Mouse (Mus musculus) hindbrain, embryonic 10.5 days (tissue): ENCODE results near the gene H2-M10.1. TPM values are rescaled to one million over a fixed set of nuclear protein-coding genes. Genes with fewer than 3 reads are reported as not detected.
A peak's percentile ranks its signal among the peaks of the same experiment; 100 is the strongest.
"Not testable (repeated sequence)": the region's sequence is repeated elsewhere in the genome, so short reads cannot be mapped to it uniquely, and the experiment has no call there.

Experiments
- DNase-seq: peaks from one replicate; pipeline ENCODE4 v3.0.0-alpha.2; 2017; ENCODE audit warnings: low spot score
- H3K27ac ChIP-seq: fragments of 300-500 bp; sonication (generic); 2 replicates; pipeline ENCODE4 v1.5.1; 2016; ENCODE audit warnings: mild to moderate bottlenecking, moderate library complexity
- H3K27me3 ChIP-seq: fragments of 300-500 bp; sonication (generic); 2 replicates; pipeline ENCODE4 v1.6.1; 2016; ENCODE audit warnings: mild to moderate bottlenecking; ENCODE audit not compliant: poor library complexity, insufficient read depth, severe bottlenecking
- H3K36me3 ChIP-seq: fragments of 300-500 bp; sonication (generic); 2 replicates; pipeline ENCODE4 v1.6.1; 2016; ENCODE audit warnings: mild to moderate bottlenecking, moderate library complexity
- H3K4me1 ChIP-seq: fragments of 300-500 bp; sonication (generic); replicated peaks from 2 replicates; pipeline ENCODE4 v1.6.1; 2016; ENCODE audit warnings: mild to moderate bottlenecking
- H3K4me3 ChIP-seq: fragments of 300-500 bp; sonication (generic); 2 replicates; pipeline ENCODE4 v1.5.1; 2016; ENCODE audit warnings: mild to moderate bottlenecking, moderate library complexity
- H3K9me3 ChIP-seq: fragments of 300-500 bp; sonication (generic); 2 replicates; pipeline ENCODE4 v1.6.1; 2016; ENCODE audit warnings: mild to moderate bottlenecking, moderate library complexity
- WGBS: fragments of 180-500 bp; shearing (Covaris S2); methylation state at CpG from one replicate; pipeline ENCODE4 v1.1.7; 2016; 5-methylcytosine and 5-hydroxymethylcytosine counted together
- polyA plus RNA-seq: library from polyadenylated mRNA; unstranded; fragments of >200 nt; fragmentation: Nextera tagmentation; extraction: Ambion mirVana; gene quantifications from 2 replicates; pipeline ENCODE4 v1.2.1, GENCODE M21; 2016

H2-M10.1 gene
- polyA plus RNA-seq = not detected in 2 replicates

DNA sequence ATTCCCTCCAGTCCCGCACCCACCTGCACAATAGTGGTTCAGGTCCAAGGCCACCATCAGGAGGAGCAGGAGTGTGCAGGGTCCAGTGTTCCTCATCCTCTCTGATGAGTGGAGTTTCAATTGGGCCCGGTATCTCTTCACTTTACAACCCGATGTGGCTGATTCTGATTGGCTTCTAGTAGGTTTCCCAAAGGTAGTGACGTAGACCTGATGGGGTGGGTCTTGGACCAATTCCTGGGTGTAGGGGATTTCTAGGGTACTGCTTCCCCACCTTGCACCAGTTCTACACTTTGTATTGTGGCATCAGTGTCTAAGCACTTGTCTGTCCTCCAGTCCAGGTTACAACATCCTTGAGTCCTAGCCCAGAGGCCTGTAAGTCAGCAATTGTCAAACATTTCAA, at the start of gene H2-M10.1:
H2-M10.1 (minus strand) TSS at position 101 of the 400 bp plus-strand sequence.
- no peaks in the 10 kb centered on the region for H3K4me1 ChIP-seq
- WGBS = 94% methylated on average over 4 of the region's 4 CpGs

DNA sequence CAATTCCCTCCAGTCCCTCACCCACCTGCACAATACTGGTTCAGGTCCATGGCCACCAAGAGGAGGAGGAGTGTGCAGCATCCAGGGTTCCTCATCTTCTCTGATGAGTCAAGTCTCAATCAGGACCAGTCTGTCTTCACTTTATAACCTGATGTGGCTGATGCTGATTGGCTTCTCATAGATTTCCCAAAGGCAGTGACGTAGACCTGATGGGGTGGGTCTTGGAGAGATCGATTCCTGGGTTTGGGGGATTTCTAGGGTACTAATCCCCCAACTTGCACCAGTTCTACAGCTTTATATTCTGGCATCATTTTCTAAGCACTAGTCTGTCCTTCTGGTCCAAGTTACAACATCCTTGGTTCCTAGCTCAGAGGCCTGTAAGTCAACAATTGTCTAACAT, 42.4 kb upstream of the H2-M10.1 start, which contains the start of gene H2-M10.3:
H2-M10.3 (minus strand) TSS at position 101 of the 400 bp plus-strand sequence.
- not testable (repeated sequence) for H3K27me3 ChIP-seq, H3K27ac ChIP-seq, H3K4me3 ChIP-seq, DNase-seq, H3K36me3 ChIP-seq, H3K4me1 ChIP-seq, H3K9me3 ChIP-seq
- WGBS = 93% methylated on average over 2 of the region's 2 CpGs

More for the DNA sequence above, at the start of gene H2-M10.1:
- no peaks in the 10 kb centered on the region for H3K9me3 ChIP-seq
- H3K36me3 ChIP-seq = no peaks in the 10 kb centered on the region
- no peaks in the 10 kb centered on the region for H3K27me3 ChIP-seq
- no peak for DNase-seq
- no peak within 1 kb of the TSS for H3K27ac ChIP-seq
- H3K4me3 ChIP-seq = no peak within 1 kb of the TSS

DNA sequence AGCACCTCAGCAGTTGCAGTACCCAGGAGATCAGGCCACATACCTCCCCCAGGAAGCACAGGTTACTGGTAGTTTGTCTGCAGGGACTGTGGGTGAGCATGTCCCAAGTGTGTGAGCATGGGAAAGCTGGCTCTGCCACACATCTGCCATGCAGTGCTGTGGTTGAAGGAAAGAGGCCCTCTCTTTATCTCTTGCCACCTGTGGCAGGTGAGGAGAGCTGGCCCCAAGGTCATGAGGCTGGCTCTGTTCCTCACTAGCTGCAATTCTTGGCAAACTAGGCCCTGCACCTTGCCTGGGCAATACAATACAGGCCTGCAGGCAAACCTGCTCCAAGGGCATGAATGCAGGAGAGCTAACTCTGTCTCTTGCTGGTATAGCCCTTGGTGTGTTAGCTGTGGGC, 36.4 kb upstream of the H2-M10.1 start:
- not testable (repeated sequence) for H3K36me3 ChIP-seq, H3K9me3 ChIP-seq, DNase-seq, H3K27me3 ChIP-seq, H3K4me1 ChIP-seq, H3K27ac ChIP-seq, H3K4me3 ChIP-seq

DNA sequence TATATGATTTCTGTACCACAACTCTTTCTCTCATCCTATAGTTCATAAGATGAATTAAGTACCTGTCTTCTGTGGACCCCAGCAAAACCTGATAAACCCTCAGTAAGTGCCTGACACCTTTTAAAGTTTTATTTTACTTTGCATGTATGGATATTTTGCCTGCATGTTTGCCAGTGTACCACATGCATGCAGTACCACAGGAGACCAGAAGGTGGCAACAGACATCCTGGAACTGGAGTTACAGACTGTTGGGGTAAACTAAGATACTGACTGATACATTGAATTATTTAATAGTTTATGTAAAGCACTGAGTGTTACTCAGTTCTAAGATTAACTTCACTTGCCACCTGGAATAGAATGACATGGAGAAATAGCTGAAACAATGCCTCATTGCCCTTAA, 31.6 kb upstream of the H2-M10.1 start:
- not testable (repeated sequence) for H3K4me3 ChIP-seq, H3K9me3 ChIP-seq, H3K27ac ChIP-seq, H3K27me3 ChIP-seq, H3K4me1 ChIP-seq, H3K36me3 ChIP-seq
- peak; percentile 41 for DNase-seq

DNA sequence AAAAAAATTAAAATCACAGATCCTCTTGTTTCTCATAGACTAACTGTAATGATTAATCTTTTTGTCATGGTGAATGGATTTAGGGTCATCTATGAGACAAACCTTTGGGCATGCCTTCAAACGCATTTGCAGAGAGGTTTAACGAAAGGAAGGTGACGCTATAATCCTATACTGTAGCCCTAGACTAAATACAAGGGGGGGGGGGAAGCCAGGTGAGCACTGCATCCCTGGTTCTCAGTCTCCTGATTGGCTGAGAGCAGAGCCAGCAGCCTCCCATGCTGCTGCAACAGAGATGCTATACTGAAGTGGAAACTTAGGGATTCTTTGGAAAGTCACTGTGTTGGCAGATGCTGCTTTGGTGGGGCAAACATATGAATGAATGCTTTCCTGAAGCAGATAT, 29.8 kb upstream of the H2-M10.1 start:
- Histone ChIP-seq H3K27ac (no peak overlapping the region), H3K36me3 (no peaks in the 10 kb centered on the region), H3K4me1 (no peaks in the 10 kb centered on the region), H3K9me3 (no peaks in the 10 kb centered on the region), H3K27me3 (no peaks in the 10 kb centered on the region), H3K4me3 (no peak overlapping the region)
- WGBS = 38% methylated on average over 3 of the region's 3 CpGs
- DNase-seq = no peak

DNA sequence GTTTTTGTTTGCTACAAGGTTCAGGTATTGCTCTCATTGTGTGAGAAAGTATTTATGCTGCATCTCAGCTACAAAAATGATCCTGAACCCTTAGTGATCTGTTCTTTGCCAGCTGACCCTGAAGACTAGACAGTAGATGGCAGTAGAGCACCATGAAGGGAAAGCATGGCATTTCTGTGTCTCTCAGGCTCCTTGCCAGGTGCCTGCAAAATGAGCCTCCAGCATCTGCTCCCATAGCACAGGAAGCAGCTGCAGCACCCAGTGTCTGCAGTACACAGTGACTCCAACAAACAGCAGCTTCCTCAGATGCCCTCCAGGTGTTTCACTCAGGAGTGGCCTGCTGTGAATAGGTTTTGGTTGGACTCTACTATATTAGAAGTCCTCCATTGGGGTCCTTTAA, 29.4 kb upstream of the H2-M10.1 start:
- not testable (repeated sequence) for H3K27me3 ChIP-seq, H3K27ac ChIP-seq, H3K4me3 ChIP-seq, H3K9me3 ChIP-seq, H3K36me3 ChIP-seq, H3K4me1 ChIP-seq
- peak; percentile 12 for DNase-seq

DNA sequence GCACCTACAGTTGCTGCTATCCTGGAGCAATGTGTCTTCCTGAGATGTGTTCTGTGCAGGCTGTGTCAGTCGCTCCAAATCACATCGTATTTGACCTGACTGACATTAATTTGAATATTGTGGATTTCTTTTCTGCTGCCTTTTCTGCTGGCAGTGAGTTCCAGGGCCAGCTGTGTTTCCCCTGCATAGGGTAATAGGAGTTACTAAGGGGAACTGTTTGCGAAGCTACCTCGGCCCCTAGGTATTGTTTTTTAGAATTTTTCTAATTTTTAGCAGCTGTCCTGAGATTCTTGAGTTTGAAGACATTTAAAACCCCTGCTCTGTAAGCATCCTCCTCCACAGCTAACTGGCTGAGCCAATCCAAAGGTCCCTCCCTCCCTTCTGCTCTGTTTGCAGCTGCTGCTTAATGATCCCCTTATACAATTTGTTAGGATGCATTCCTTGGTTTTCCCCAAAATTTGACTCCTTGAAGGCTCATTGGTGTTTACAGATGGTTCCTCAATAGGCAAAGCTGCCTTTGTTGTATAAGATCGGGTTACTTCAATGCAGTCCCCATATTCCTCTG, 10.2 kb downstream of the H2-M10.1 start:
- no peaks in the 10 kb centered on the region for H3K27me3 ChIP-seq
- H3K27ac ChIP-seq = peak overlapping the region; percentile 87
- 0 out of 2 replicates have a peak, but pooled peaks cover 5% of the 10 kb centered on the region for H3K4me1 ChIP-seq
- DNase-seq = no peak
- no peaks in the 10 kb centered on the region for H3K9me3 ChIP-seq
- H3K4me3 ChIP-seq = peak overlapping the region; percentile 63
- no peaks in the 10 kb centered on the region for H3K36me3 ChIP-seq
- 32% methylated on average over 5 of the region's 5 CpGs for WGBS

DNA sequence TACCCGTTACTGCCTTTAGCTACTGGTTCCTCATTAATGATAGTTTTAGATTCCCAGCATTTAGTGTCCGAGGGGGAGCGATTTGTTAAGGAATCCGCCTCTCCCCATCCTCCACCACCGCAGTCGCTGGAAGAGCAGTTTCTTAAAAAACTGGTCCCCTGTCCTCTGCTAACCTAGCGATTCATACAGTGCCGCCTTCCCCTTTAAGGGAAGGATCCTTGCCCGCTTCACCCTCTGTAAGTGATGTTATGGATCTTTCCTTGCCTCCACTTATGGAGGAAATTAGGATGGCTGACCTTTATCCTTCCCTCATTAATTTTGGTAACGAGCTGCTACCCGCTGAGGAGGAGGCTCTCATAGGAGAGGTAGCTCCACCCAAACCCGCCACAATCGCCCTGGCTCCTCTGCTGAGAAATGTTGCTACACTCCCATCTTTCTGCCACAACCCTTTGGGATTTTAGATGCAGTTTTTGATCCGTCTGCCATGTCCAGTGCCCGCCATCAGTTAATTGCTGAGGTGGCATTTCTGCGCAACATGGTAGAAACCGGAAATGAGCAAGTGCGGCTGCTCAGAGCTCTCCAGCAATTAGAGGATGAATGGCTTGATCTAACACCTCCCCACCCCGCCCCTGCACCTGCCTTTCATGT, 10.8 kb downstream of the H2-M10.1 start:
- Histone ChIP-seq H3K4me3 (peak overlapping the region; percentile 63), H3K27me3 (no peaks in the 10 kb centered on the region), H3K27ac (peak overlapping the region; percentile 87), H3K9me3 (no peaks in the 10 kb centered on the region), H3K4me1 (0 out of 2 replicates have a peak, but pooled peaks cover 5% of the 10 kb centered on the region), H3K36me3 (no peaks in the 10 kb centered on the region)
- WGBS = under 1% methylated on average over 19 of the region's 19 CpGs
- peak; percentile 59 for DNase-seq

DNA sequence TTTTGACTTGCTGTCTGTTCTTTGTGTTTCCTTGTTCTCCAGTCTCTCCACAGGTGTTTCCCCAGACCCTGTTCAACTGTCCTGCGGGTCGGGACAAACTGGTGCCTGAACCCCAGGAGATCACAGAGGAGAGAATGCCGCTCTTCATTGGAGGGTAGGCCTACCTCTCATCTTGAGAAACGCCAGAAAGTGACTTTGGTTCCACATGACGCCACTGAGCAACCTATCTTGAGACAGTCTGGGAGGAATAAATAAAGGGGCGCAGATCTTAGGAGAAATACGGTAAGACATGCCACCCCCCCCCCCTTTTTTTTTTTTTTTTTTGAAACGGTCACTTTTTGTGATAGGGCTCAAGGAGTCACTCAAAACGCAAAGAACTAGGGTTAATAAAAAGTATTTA, 11.4 kb downstream of the H2-M10.1 start:
- DNase-seq = peak; percentile 28
- 3% methylated on average over 9 of the region's 9 CpGs for WGBS
- Histone ChIP-seq H3K4me1 (0 out of 2 replicates have a peak, but pooled peaks cover 5% of the 10 kb centered on the region), H3K36me3 (no peaks in the 10 kb centered on the region), H3K27me3 (no peaks in the 10 kb centered on the region), H3K4me3 (peak overlapping the region; percentile 63), H3K9me3 (no peaks in the 10 kb centered on the region), H3K27ac (peak overlapping the region; percentile 87)

DNA sequence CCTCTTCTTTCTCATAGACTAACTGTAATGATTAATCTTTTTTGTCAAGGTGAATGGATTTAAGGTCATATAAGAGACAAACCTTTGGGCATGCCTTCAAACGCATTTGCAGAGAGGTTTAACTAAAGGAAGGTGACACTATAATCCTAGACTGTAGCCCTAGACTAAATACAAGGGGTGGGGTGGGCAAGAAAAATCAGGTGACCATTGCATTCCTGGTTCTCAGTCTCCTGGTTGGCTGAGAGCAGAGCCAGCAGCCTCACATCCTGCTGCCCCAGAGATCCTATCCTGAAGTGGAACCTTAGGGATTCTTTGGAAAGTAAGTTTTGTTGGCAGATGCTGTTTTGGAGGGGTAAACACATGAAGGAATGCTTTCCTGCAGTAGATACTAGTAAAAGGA, 16.7 kb downstream of the H2-M10.1 start:
- Histone ChIP-seq H3K27ac (no peak overlapping the region), H3K27me3 (no peaks in the 10 kb centered on the region), H3K9me3 (no peaks in the 10 kb centered on the region), H3K36me3 (no peaks in the 10 kb centered on the region), H3K4me3 (no peak overlapping the region), H3K4me1 (no peaks in the 10 kb centered on the region)
- DNase-seq = no peak
- WGBS = 52% methylated on average over 1 of the region's 1 CpGs

DNA sequence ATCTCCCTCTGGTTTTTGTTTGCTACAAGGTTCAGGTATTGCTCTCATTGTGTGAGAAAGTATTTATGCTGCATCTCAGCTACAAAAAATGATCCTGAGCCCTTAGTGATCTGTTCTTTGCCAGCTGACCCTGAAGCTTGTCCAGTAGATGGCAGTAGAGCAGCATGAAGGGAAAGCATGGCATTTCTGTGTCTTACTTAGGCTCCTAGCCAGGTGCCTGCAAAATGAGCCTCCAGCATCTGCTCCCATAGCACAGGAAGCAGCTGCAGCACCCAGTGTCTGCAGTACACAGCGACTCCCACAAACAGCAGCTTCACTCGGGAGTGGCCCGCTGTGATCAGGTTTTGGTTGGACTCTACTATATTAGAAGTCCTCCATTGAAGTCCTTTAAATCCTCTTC, 17.1 kb downstream of the H2-M10.1 start:
- H3K36me3 ChIP-seq, H3K9me3 ChIP-seq, H3K27me3 ChIP-seq, H3K4me1 ChIP-seq, H3K4me3 ChIP-seq, H3K27ac ChIP-seq: not testable (repeated sequence)
- peak; percentile 59 for DNase-seq
- 4% methylated on average over 3 of the region's 3 CpGs for WGBS

DNA sequence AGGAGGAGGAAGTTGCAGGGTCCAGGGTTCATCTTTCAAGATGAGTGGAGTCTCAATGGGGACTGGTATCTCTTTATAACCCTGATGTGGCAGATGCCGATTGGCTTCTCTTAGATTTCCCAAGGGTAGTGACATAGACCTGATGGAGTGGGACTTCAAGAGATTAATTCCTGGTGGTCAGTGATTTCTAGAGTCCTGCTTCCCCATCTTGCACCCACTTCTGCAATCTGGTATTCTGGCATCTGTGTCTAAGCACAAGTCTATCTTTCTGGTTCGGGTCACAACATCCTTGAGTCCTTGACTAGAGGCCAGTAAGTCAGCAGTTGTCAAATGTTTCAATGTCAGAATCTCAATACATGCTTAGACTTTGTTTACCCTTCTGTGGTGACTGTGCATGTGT, 39.6 kb downstream of the H2-M10.1 start, which contains the start of gene H2-M10.2:
H2-M10.2 (minus strand) TSS at position 101 of the 400 bp plus-strand sequence.
- 87% methylated on average over 2 of the region's 2 CpGs for WGBS
- Histone ChIP-seq H3K27ac (no peak within 1 kb of the TSS), H3K4me3 (no peak within 1 kb of the TSS), H3K9me3 (peaks cover 14% of the 10 kb centered on the region; the same call in 1 of the 2 replicates), H3K4me1 (no peaks in the 10 kb centered on the region), H3K36me3 (peaks cover 23% of the 10 kb centered on the region), H3K27me3 (no peaks in the 10 kb centered on the region)
- DNase-seq = no peak

DNA sequence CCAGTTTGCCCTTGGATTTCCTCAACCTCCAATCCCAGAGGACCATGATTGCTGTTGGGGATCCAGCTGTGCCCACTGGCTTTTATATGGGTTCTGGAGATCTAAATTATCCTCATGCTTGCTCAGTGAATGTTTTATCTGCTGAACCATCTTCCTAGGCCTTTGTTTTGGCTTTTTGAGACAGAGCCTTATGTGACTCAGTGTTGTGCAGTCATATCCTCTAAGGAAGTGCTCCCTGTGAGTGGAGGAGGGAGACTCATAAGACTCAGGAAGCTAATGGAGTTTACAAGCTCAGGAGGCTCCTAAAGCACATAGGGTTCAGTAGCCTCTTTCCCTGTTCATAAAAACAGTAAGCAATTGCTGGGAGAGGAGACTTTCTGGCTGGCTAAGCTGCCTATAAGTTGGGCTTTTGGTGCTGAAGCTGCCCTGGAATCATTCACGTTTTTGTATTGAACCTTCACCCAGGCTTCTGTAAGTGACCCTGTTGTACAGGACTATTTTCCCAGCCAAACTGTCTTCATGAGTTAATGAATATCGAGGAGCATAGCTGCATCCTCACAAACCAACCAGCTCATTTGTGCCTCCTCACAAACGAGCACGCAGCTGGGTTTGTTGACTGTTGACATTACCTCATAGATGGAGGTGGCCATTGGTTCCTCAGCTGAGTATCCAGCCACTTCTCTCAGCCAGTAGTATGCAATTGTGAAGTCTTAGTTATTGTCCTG, 44.3 kb downstream of the H2-M10.1 start:
- WGBS = 90% methylated on average over 4 of the region's 4 CpGs
- Histone ChIP-seq H3K9me3 (peaks cover 15% of the 10 kb centered on the region; the same call in 1 of the 2 replicates), H3K4me3 (no peak overlapping the region), H3K36me3 (peaks cover 66% of the 10 kb centered on the region), H3K4me1 (no peaks in the 10 kb centered on the region), H3K27me3 (no peaks in the 10 kb centered on the region), H3K27ac (no peak overlapping the region)
- DNase-seq = no peak
